Mouse (Mus musculus): ENCODE data around the gene Large1.

DNA sequence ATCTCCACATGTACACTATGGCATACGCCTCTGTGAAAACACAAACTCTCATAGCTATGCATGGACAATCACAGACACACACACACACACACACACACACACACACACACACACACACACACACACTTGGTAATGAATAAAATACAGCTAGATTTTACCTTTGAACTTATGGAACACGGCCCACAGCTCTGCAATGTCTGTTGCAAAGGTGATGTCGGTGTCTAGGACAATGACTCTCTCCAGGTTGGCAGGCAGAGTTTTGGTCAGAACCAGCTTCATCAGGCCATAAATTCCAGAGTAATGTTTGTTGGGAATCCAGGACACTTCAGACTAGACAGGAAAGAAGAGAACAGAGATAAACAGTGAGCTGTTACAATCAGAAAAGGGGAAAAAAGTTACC is 305.2 kb downstream of the Large1 start:
- TF ChIP-seq TBP (conservative IDR thresholded peaks at IDR 0.05; ENCODE audit: low read depth, low read length) (no peak), MAFK (IDR thresholded peaks at IDR 0.05; ENCODE audit: insufficient replicate concordance, low read length) (no peak), EP300 (IDR thresholded peaks at IDR 0.05; ENCODE audit: low read length) (no peak), IRF4 (IDR thresholded peaks at IDR 0.05; ENCODE audit: low read depth, low read length) (no peak), MAX (IDR thresholded peaks at IDR 0.05; ENCODE audit: low read length) (no peak), CTCF (conservative IDR thresholded peaks at IDR 0.05 in 1 of 2, IDR thresholded peaks at IDR 0.05 in 1 of 2; ENCODE audit: low read depth in 2 of 2, low read length in 2 of 2) (no peak), POLR2A (IDR thresholded peaks at IDR 0.05; ENCODE audit: low read depth, low read length) (no peak), ELF1 (IDR thresholded peaks at IDR 0.05; ENCODE audit: low read depth, low read length) (no peak)

All from CH12.LX (cell line).